Mouse (Mus musculus) hindbrain, embryonic 13.5 days (tissue): ENCODE results near the gene Zfp968. TPM values are rescaled to one million over a fixed set of nuclear protein-coding genes. Genes with fewer than 3 reads are reported as not detected.
"Not testable (repeated sequence)": the region's sequence is repeated elsewhere in the genome, so short reads cannot be mapped to it uniquely, and the experiment has no call there.

Experiments
- ATAC-seq: fragments of 200-750 bp; cut with Nextera tagmentation; 2 replicates; pipeline ENCODE4 v1.8.0; 2017; ENCODE audit warnings: moderate TSS enrichment; ENCODE audit not compliant: low FRiP score
- H3K27ac ChIP-seq: fragments of 300-500 bp; sonication (generic); 2 replicates; pipeline ENCODE4 v1.5.1; 2015; ENCODE audit warnings: inconsistent platforms, mild to moderate bottlenecking, moderate library complexity
- H3K27me3 ChIP-seq: fragments of 300-500 bp; sonication (generic); 2 replicates; pipeline ENCODE4 v1.6.1; 2015; ENCODE audit warnings: mild to moderate bottlenecking, inconsistent platforms
- H3K36me3 ChIP-seq: fragments of 300-500 bp; sonication (generic); 2 replicates; pipeline ENCODE4 v1.6.1; 2015; ENCODE audit warnings: mild to moderate bottlenecking, inconsistent platforms
- H3K4me1 ChIP-seq: fragments of 300-500 bp; sonication (generic); replicated peaks from 2 replicates; pipeline ENCODE4 v1.6.1; 2015; ENCODE audit warnings: inconsistent platforms
- H3K4me2 ChIP-seq: fragments of 300-500 bp; sonication (generic); 2 replicates; pipeline ENCODE4 v1.6.1; 2015; ENCODE audit warnings: inconsistent platforms, mild to moderate bottlenecking, moderate library complexity
- H3K4me3 ChIP-seq: fragments of 300-500 bp; sonication (generic); 2 replicates; pipeline ENCODE4 v1.5.1; 2015; ENCODE audit warnings: mild to moderate bottlenecking, inconsistent platforms
- H3K9ac ChIP-seq: fragments of 300-500 bp; sonication (generic); 2 replicates; pipeline ENCODE4 v1.6.1; 2015; ENCODE audit warnings: mild to moderate bottlenecking, inconsistent platforms
- H3K9me3 ChIP-seq: fragments of 300-500 bp; sonication (generic); 2 replicates; pipeline ENCODE4 v1.6.1; 2016; ENCODE audit warnings: inconsistent platforms
- WGBS: fragments of 180-500 bp; shearing (Covaris S2); methylation state at CpG from one replicate; pipeline ENCODE4 v1.1.7; 2015; 5-methylcytosine and 5-hydroxymethylcytosine counted together
- polyA plus RNA-seq: library from polyadenylated mRNA; unstranded; fragments of >200 nt; fragmentation: Nextera tagmentation; extraction: Ambion mirVana; gene quantifications from 2 replicates; pipeline ENCODE4 v1.2.1, GENCODE M21; 2015

Zfp968 gene
- 3.5 and 4.9 TPM in 2 replicates for polyA plus RNA-seq

GRCm38 (mm10) chr2:175372136-175372535 is at the start of gene Zfp968:
Gene Zfp968, plus strand, starts transcription at chr2:175372436.
- not testable (repeated sequence) for H3K36me3 ChIP-seq, H3K9ac ChIP-seq, H3K27me3 ChIP-seq, H3K4me3 ChIP-seq, ATAC-seq, H3K4me1 ChIP-seq, H3K4me2 ChIP-seq, H3K27ac ChIP-seq, H3K9me3 ChIP-seq
- WGBS: no CpG with 5 or more reads among the region's 6 CpGs

- not testable (repeated sequence) for H3K36me3 ChIP-seq, H3K9ac ChIP-seq, H3K27ac ChIP-seq, H3K9me3 ChIP-seq, H3K4me3 ChIP-seq, H3K4me2 ChIP-seq, H3K4me1 ChIP-seq, H3K27me3 ChIP-seq, ATAC-seq
- no CpG with 5 or more reads among the region's 8 CpGs for WGBS
Measured at GRCm38 (mm10) chr2:175338097-175338496, 34.1 kb upstream of the Zfp968 start, which contains the start of gene Gm4631. Gene Gm4631, minus strand, starts transcription at chr2:175338197.

Other genes with a start within 250 kb of the Zfp968 start
- 4.8 and 7.7 TPM in 2 replicates for gene Gm14399, start 230.4 kb upstream of the Zfp968 start, polyA plus RNA-seq
- gene Gm14443, start 196.6 kb upstream of the Zfp968 start, polyA plus RNA-seq: 1.1 and 1.2 TPM in 2 replicates
- gene Gm14391, start 165.5 kb upstream of the Zfp968 start, polyA plus RNA-seq: 7.3 and 8.0 TPM in 2 replicates
- gene Gm14440, start 97.3 kb upstream of the Zfp968 start, polyA plus RNA-seq: 0.12 TPM in 1 of 2 replicates, not detected in the other
- gene Gm4631, start 34.2 kb upstream of the Zfp968 start, polyA plus RNA-seq: 15.6 and 15.9 TPM in 2 replicates
- 13.8 and 16.4 TPM in 2 replicates for gene Gm4724, start 63.4 kb downstream of the Zfp968 start, polyA plus RNA-seq
- gene Zfp965, start 97.5 kb downstream of the Zfp968 start, polyA plus RNA-seq: 6.6 and 6.8 TPM in 2 replicates